Mouse (Mus musculus) cerebellum, postnatal 14 days (tissue): ENCODE measurements around the gene Tmbim4.
A peak's percentile ranks its signal among the peaks of the same experiment; 100 is the strongest.

Experiments
- DNase-seq, 2 experiments: peaks; one replicate each; pipeline ENCODE4 v3.0.0; 2021; ENCODE audit warnings: mixed read lengths in 2 of 2

Gene Tmbim4

DNA sequence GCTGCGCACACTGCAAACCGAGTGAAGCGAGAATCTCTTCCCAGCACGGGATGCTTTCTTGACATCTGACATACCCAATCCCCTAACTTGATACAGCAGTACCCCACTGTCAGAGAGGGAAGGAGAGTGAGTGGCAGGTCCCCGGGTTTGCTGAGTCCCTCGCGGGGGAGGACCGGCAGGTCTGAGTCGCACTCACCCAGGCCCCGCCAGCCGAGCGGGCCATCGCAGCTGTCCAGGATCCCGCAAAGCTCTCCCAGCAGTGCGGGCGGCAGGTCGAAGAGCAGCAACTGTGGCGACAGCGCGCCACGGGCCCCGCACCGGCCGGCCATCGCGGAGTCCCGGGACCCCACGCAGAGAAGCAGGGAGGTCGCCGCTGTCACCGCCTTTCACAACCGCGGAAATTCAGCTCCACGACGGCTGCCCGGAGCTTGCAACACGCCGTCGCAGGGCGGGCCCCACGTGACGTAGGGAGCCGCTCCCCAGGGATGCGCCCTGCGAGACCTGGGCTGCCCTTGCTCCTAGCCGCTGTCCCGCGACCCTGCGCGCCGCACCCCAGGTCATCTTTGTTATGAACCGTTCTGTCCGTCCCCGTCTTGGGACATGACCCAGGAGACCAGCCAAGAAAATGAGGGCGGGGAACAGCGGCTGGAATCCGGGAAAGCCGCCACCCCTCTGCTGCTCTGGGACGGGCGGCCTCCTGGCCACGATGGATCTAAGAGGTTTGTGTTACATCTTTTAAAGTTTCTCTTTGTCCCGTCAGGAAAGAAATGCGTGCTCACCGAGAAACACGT lies at the start of gene Tmbim4:
Gene Tmbim4, plus strand, starts transcription at position 460 of the 791 bp plus-strand sequence.
- DNase-seq = peak; percentile 17 to 18

GRCm38 (mm10) chr10:120151672-120152071 lies 49.7 kb upstream of the Tmbim4 start:
- DNase-seq = no peak

- no peak for DNase-seq
Observed at GRCm38 (mm10) chr10:120153911-120154310, 47.5 kb upstream of the Tmbim4 start.

DNA sequence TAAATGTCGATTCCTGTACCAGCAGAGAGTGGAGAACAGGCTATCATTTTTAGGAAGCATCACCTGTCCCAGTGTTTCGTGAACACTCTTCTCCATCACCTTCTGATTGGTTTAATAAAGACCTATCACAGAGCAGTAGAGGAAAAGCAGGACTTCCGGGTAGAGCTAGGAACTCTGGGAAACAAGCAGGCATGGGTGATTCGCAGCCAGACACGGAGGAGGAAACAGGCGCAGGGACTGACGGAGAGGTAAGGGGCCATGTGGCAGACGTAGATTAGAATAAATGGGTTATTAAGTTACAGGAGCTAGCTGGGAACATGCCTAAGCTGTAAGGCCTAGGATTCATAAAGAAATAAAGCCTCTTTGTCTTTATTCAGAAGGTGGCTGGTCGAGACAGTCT lies 40.9 kb upstream of the Tmbim4 start:
- DNase-seq = no peak

GRCm38 (mm10) chr10:120162840-120163239 lies 38.5 kb upstream of the Tmbim4 start:
- DNase-seq = no peak

- DNase-seq = no peak
Observed at GRCm38 (mm10) chr10:120163490-120163889, 37.9 kb upstream of the Tmbim4 start.

GRCm38 (mm10) chr10:120164931-120165792 lies 36.2 kb upstream of the Tmbim4 start:
- no peak for DNase-seq

GRCm38 (mm10) chr10:120165793-120166503 lies 35.4 kb upstream of the Tmbim4 start:
- DNase-seq = no peak

GRCm38 (mm10) chr10:120168070-120168469 lies 33.3 kb upstream of the Tmbim4 start:
- DNase-seq = no peak

DNA sequence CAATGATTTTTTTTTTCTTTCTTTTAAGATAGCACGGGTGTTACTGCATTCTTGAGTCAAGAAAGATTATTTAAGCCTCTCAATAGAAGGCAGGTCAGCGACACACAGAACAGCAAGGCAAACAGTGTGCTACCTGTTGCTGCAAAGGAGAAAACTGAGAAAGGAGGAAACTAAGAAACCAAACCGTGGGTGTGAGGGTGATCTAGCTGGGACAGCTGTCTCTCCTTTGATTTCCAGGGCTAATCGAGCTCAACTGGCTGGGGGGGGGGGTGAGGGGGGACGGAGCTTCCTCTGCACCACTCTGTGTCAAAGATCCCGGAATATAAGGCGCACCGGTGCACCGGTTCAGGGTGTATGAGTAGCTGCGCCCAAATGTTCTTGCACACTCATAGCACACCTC lies 32.3 kb upstream of the Tmbim4 start:
- no peak for DNase-seq

DNA sequence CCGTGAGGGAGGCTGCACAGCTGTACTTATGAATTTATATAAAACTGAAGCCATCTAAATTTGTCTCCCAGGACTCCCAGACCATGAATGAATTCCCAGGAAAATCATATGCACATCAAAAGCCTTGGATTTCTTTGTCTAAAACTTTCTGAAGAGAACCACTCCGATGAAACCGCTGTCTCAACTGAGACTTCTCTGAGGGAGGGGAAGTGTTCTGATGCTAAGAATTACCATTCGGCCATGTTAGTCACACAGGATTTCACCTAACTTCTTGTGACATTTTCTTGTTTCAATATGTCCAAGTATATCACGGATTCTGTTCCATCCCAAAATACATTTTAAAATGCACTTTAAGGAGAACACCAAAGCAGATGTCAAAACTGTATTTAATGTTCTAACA lies 31.5 kb upstream of the Tmbim4 start:
- no peak for DNase-seq

DNA sequence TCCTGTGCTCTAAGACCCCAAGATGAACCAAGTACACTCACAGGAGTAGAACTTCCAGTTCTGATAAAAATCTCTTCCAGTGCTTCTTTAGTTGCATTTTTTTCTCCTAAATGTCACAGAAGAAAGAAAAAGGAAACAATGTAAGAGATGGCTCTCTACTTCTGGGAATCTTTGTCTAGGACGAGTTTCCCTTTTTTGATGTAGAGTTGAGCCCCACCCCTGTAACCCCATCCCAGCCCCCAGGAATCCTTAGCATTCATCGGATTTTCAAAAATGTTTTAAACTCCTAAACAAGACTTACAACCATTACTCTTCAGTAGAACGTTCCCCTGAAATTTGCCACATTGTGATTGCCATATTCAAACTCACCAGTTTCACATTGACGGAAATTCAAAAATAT lies 31.1 kb upstream of the Tmbim4 start:
- no peak for DNase-seq

DNA sequence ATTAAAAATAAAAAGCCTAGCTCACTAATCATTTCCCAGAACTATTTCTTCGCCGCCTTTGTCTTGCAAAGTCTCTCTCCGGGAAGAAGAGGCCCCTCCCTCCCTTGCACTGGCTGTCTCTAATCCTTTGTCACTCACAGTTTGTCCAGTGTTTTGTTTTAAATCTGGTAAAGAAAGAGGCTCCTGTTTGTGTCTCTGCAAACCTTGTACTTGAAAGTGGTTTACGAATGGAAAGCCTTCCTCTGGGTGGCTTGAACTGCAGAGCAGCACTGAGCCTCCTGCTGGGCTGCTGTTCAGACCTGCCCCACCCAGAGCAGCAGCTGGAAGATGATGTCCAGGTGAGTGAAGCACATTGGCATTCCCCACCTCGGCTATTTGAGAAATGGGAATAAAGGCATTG lies 30.1 kb upstream of the Tmbim4 start:
- no peak for DNase-seq

DNA sequence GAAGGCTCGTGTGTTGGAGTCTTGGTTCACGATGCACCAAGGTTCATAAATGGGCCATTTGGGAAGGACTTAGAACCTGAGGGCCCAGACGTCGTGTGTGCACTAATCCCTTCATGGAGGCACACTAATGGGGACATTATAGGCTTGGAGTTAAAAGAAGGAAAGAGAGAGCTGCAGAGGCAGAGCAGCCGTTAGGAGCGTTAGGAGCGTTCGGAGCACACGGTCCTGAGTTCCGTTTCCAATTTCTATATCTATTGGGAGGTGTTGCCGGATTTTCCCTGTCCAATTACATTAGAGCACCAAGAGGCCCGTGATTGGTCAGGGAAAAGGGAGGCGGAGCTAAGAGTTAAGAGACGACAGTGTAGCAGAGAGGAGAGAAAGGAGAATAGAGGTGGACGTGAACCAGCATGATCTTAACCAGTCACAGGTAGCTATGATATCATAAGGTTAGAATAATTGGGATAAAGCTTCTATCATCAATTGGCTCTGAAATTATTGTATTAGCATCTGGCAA lies 27.1 kb upstream of the Tmbim4 start:
- DNase-seq = no peak

- DNase-seq = no peak
Observed at GRCm38 (mm10) chr10:120182887-120183286, 18.5 kb upstream of the Tmbim4 start.

DNA sequence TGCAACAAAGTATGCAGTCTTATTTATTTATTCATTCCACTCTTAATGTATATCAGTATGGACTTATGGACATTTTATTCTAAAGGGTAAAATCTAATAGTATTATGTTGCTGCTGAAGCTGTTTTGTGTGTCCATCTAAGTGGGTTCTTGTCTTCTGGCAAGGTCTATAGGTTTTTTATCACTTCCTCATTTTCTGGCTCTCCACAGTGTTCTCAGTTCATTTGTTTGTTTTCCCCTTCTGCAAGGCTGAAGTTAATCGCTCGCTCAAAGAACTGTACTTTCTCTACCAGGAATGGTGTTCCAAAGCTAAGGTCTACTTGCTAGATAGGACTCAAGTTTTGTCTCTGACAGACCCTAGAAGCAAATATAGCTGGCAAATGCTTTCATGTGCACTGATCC lies 18.0 kb upstream of the Tmbim4 start:
- DNase-seq = no peak

DNA sequence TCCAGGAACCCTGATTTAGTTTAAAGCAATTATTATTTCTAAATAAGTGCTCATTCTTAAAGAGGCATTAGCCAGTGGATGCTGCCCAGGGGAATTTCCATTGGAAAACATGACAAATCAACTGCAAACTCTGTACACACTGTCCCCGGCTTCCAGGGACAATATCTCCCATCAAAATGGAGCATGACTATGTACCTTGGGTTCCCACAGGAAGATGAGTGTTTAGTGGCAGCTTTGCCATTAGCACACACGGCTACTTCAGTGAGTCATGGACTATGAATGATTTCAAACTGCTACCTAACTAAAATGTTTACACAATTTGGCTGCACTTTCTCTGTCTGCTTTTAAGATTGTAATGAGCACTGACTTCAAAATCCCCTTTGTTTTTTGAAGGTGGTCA lies 12.9 kb upstream of the Tmbim4 start:
- DNase-seq = no peak

DNA sequence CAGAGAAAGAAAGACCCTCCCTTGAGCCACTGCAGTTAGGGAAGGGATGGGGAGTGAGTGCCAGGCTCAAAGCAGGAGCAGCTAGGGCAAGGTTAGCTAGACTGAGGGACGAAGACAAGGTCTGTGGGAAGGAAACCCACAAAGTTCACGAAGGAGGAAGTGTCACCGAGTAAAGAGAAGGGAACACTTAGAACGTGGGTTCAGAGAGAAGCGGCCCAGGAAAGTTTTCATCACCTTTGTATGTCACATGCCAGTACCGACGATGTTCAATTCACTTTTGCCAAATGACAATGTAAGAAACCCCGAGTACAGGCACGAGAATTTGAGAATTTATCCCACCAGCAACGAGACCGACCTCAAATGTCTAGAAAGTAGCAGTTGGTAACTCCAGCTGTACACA lies 12.1 kb upstream of the Tmbim4 start:
- no peak for DNase-seq

DNA sequence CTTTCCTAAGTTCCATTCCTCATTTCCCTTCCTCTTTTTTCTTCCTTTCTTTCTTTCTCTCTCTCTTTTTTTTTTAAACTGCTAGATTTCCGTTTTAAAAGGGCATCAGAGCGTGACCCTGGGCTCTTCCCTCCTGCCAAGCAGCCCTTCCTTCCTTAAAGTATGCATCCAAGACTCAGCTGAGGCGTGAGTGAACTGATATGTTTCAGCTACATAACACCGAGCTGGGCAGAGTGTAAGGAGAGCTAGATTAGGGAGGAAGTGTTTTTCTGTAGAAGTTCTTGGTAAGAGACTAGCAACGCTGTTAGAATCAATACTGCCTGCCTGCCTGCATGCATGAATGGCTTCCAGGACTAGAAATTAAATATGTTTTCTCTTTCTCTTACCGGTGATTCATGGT lies 11.6 kb upstream of the Tmbim4 start:
- DNase-seq = no peak

- no peak for DNase-seq
Observed at GRCm38 (mm10) chr10:120191165-120191564, 10.2 kb upstream of the Tmbim4 start.

- DNase-seq = no peak
Observed at GRCm38 (mm10) chr10:120192278-120192677, 9.1 kb upstream of the Tmbim4 start.

DNA sequence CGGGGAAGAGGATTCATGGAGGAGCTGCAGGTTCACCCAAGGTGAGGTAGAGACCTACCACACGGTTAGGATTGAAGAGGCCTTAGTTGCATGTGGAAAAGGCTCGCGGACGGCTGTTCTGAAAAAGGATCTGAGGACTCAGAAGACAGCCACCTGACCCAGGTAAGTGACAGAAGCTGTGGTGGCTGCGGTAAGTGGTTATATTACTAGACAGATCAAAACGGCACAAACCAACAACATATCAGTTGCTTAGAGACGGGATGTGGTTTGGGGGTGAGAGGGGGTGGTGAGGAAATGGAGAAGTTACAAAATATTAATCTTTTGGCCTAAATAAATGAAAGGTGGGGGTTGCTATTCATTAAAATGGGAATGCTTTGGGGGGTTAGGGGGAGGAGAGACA lies 8.1 kb upstream of the Tmbim4 start:
- DNase-seq = no peak
